Mouse (Mus musculus) left cerebral cortex, adult 9 months (tissue): ENCODE measurements around the gene Ciapin1.

Experiments
- DNase-seq, 2 experiments: peaks; one replicate each; pipeline ENCODE4 v3.0.0; 2022; ENCODE audit warnings: low spot score in 2 of 2

Ciapin1 gene

DNA sequence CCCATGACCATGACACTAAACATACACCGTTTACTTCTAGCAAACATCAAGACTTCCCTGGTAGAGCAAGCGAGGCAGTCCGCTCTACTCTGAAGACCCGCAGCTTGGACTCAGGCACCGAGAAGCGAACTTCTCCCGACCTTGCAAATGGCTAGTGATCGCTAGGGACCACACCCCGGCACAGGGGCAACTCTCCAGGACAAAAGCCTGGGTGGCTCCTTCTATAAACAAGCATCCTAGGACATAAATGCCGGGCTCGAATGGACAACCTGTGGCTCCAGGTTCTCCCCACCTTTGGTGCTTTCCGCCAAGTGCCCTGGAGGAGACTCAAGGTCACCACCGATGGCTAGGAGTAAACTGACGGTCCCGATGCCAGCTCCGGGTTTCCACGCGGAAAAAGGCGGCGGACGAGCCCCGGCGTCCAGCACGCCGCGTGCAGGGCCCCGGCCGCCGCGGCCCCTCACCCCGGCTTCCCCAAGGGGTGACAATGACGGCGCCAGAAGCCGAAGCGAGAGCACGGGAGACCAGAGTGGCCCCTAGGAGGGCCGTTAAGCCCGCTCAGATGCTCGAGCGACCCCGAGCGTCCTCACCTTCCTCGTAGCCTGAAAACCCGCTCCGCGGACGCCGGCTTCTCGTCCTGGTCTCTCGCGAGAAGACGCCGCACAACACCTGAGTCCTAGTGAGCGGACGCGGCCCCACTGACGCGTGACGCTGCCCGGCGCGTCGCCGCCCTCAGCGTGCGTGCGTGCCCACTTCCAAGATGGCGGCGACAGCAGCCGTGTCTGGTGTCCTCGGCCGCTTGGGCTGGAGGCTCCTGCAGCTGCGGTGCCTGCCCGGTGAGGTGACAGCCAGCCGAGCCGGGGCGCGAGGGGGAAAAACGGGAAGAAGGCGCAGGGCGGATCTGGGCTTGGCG, at the start of gene Ciapin1, which contains the start of gene Coq9:
Gene Ciapin1, minus strand, starts transcription at position 697 of the 913 bp plus-strand sequence.
Gene Coq9, plus strand, starts transcription at position 660 of the 913 bp plus-strand sequence.
- peak; percentile 83 to 94 for DNase-seq

DNA sequence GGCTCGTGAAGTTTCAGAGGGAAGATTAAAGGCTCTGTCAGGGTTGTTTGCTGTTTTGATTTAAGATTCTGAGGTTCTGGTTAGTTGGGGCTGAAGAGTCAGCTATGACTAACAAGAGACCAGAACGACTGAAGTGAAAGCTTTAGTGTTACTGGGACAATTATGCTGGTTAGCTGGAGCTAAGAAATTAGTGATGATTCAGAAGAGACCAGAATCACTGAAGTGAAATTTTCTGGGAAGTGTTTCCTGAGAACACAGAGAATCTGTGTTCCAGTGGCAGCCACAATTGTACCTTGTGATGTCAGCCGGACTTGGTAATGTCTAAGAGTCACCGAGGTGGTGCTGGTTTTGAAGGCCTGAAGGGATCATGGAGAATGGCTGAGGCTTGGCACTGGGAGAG, 42.6 kb upstream of the Ciapin1 start:
- DNase-seq, result no peak

DNA sequence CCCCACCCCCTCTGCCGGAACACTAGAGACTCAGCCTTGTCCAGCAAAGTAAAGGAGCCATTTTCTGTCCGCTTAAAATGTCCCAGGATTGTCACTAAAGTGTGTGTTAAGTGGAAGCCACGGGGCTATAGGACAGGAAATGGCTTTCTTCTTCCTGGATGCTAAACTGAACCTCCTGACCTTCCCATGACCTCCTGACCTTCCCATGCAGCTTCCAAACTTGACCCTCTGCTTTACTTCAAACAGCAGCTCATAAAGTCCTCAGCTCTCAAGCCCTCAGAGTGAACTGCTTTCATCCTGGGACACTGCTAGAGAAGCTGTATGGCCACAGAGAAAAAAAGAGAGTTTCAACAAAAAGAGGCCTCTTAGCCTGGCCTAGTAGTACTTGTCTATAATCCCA, 38.7 kb upstream of the Ciapin1 start:
- no peak for DNase-seq

DNA sequence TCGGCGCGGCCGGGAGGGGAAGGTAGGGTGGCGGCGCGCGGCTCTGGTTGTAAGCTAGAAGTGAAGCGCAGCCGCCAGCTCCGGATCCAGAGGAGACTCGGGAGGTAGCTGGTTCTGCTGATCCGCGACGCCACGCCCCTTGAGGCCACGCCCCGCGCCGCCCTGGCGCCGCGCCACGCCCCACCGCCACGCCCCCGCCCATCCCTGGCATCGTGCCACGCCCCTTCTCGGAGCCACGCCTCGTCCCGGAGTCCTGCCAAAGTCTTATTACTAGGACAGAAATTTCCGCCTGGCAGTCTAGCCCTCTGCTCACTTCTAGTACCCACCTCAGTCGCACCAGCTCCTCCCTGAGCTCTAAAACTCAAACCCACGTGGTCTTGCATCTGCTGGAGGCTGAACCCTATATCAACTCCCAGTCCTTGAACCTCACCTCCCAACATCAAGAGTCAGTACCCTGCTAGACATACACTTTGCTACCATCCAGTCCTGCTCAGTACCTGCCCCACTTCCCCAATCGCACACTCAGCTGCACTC, 38.1 kb upstream of the Ciapin1 start, which contains the start of gene Dok4:
Gene Dok4, minus strand, starts transcription at position 134 of the 534 bp plus-strand sequence.
- DNase-seq, result peak in 1 of 2 experiments; percentile 58

DNA sequence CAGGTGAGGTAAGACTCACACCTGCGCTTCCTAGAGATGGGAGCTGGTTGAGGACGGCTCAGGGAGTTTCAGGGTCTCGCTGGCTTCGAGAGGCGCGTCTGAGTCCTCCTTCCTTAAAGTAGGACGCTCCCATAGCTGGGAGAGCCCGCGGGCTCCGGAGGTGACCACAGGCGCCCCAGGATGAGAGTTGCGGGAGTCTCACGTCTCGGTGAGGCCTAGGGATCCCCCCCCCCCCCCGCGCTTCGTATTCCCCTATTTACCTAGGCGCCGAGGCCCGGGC, 37.7 kb upstream of the Ciapin1 start:
- no peak for DNase-seq

DNA sequence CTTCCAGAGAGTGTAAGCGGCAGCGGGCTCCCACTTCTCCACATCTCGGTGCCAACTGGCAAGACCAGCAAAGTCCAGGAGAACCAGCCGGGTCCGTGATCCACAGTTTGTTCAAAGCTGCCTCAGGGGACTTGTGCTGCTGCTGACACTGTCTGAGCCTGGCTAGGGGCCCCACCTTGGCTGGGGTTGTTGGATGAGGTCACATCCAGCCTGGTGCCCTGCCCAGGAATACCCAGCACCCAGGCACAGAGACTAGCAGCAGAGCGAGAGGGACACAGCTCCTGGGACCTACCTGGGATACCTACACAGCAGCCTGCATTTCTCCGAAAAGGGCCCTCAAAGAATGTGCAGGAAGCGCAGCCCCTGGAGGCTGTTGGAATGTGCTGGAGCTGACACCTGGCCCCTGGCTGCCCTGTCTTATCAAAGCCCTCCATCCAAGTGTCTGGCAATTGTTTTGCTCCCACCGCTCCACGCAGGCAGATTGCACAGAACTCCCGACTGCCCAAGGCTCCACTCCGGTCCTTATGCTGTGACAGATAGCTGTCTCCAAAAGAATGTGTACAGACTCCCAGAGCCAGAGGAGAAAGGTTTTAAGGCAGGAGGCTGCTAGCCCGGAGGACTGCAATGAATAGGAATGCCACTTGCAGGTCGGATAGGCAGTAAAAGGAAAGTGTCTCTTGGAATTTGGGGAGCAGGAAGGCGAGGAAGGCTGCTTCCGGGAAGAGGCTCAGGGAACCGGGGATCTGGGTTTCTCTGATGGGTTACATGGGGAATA, 37.1 kb upstream of the Ciapin1 start:
- peak in 1 of 2 experiments; percentile 5 for DNase-seq

DNA sequence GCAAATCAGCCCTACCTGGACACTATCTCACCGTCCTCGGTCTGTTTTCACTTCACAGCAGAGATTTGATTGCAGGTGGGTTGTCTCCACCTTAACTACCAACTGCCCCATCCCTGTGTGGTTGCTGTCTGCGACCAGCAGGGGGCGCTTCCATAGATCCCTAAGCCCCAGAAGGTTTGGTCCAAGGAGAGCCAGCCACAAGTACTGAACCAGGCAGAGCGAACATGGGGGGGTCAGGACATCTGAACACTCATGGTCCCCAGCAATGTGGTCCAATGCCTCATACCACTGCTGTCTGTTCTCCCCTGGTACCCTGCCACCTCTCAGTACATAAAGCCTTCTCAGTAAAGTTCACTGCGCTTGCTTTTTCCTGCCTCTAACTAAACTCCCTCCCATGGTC, 36.2 kb upstream of the Ciapin1 start:
- peak in 1 of 2 experiments; percentile 68 for DNase-seq

DNA sequence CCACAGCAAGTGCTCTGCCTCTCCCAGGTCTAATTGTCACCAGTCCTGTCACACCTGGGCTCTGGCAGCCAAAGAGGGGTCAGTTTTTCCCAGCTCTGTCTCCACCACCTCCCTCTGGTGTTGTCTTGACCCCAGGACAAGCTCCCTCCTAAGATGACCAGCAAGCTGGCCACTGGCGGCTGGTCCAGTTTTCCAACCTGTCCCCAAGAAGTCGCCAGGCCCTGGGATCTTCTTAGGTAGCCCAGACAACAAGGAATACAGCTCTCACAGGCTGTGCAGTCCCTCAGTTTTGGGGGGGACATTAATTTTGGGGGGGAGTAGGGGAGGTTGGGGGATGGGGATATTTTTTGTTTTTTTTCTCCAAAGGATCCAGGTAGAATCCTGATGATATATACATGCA, 34.4 kb upstream of the Ciapin1 start:
- DNase-seq, result no peak

DNA sequence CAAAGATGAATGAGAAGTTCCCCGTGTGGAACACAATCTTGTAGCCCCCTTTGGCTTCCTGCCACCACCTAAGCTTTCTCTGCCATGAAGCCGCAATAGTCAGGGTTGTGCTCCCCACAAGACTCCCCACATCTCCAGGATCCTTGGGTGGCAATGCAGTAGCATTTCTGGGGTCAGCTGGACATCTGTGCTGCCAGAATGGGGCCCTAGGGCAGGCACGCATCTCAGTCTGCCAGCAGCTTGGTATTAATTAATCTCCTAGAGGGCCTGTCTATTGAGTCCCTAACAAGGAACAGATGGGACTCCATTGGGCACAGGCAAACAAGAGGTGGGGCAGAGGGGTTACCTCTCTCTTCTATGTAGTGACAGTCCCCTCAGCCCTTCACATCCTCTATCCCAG, 34.0 kb upstream of the Ciapin1 start:
- DNase-seq, result no peak

DNA sequence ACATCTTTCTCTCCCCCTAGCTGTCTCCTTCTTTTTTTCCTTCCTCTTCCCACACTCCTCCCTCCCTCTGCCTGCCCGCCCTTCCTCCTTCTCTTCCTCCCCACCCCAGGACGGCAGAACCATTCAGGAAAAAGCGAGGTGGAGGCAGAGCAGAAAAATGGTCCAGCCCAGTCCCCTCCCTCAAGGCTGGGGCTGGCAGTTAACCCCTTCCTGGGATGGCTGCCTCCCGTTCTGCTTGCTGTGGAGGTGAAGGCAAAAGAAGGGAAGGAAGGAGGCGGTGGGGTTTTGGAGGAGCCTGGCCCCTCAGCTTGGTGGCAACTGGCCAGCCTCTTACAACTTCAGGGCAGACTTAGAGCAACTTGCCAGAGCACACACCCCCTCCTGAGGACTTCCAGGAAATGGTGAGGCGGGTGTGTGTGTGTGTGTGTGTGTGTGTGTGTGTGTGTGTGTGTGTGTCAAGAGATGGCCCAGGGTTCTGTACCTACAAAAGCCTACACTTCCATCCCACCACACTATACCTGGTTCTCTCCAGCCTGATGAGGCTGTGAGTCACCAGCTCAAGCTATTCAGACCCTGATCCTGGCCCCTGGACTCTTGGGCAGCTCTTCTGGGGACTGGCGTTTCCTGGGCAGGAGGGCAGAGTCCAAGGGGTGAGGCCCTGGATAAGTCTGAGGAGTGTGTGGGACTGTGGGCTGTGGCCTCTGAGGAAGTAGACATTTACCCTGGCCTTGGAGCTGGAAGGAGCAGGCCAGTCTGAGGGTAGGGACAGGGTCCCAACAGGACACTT, 33.1 kb upstream of the Ciapin1 start:
- DNase-seq, result peak in 1 of 2 experiments; percentile 74

DNA sequence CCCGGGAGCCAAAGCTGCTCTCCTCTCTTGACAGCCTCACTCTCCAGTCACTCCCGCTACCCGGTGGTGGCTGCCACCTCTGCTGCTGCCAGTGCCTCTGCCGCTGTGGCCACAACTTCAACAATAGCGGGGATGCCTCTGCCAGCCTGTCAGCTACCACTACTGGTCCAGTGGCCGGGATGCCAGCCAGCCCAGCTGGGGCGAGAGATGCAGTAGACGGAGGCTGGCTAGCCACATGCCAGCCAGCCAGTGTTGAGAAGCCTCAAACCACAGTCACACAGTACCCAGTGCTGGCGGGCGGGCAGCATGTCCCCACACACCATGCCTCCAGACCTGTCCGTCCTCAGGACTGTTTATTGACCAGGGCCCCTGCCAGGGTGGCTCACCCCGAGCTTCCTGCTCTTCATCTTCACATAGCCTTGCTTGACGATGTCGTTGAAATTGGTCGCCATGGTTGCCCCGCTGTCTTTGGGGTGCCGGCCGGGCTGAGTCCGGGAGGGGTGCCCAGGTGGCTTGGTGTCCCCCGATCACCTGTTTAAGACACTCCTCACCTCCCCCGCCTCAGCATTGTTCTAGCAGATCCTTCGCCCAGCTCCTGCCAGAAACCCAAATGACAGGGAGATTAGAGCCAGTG, 32.4 kb upstream of the Ciapin1 start:
- peak in 1 of 2 experiments; percentile 68 for DNase-seq

DNA sequence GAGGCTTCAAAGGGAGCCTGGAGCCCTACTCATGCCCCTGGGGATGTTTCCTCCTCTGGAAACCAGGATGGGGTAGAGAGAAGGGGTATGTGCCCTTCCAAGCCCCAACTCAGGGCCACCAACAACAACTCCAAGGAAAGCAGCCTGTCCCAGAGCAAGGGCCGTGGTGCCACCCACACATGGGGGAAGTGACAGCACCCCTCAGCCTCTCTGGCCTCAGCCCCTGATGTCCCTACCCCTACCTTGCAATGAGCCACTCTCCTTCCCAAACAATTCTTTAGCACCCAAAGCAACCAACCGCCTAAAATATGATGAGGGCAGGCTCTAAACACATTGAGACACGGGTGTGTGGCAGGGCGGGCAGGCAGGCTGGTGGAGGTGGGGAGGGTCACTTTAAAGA, 31.8 kb upstream of the Ciapin1 start:
- DNase-seq, result no peak

DNA sequence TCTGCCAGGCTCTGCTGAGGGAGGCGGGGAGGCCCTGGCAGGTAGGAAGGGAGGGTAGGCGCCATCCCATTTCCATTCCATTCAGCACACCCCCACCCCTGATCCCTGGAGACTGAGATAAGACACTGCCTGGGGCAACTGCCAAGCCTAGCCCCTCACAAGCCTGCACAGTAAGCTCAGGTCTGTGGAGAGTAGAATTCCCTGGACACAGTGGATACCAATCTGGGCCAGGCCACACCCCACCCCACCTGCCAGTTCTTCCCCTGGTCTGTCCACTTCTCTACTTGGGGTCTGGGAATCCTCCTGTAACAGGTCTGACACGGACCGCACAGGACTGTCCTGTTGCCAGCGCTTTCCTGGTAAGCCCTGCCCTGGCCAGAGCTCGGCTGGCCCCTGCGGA, 31.0 kb upstream of the Ciapin1 start:
- no peak for DNase-seq

DNA sequence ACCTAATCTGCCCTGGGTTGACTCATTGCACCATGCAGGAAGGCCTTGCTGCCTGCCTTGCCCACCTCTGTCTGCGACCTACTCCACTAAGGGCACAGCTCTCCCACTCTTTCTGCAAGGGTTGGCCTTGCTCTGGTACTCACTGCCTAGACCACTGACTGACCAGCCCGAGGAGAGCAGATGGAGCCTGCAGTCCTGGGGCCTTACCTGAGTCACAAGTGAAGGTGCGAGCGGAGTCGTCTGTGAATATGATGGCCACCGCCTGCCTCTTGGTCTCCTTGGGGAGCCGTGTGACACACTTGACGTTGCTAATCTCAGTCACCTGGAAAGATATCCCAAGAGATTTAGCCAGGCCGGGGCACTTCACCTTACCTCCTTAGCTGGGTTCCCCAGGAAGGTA, 28.8 kb upstream of the Ciapin1 start:
- peak in 1 of 2 experiments; percentile 2 for DNase-seq

DNA sequence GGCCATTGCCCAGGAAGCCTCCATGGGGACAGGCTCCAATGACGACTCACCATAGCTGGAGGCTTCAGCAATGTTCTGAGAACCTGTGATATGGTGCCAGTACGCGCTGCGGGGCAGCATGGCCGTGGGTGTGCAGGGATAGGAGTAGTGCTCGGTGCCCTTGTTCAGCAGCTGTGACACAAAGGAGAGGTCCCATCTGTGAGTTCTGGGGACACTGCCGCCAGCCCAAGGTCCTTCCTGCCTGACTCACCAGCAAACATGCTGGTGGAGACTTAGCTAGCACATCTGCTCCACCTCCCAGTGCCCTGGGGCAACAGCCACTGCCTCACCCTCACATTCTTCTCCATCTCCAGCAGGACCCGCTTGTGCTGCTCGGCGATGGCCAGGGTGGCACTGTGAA, 27.1 kb upstream of the Ciapin1 start:
- DNase-seq, result no peak

DNA sequence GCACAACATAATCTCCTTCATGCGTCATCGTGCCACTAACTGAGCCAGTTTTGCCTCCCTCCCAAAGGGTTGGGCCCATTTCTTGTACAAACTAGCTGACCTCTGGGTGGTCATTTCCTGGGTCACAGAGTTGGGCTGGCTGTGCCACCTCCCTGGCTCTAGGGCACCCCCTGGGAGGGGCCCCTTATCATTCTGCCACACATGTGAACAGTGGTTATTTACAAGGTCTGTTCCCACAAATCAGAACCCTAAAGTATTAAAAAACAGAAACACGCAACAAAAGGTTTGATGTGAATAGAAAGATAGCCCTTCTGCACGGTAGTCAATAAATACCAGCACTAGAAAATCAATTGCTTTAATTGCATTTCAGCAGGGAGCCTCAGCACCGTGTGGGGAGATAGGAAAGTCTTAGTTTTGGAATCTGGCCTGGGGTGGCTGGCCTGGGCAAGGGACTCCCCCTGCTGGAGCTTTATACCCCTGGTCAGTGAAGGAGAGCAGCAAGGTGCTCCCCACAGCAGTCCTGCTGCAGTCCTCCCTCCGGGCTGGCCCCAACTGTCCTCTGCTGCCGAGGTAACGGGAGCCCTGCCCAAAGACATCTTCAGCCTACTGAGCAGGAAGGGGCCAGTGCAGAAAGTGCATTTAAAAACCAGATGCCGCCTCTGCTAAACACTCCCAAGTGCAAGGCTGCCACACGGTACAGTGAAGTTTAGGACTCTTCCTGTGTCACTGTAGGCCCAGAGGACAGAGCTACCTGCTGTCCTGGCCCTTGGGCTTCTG, 25.9 kb upstream of the Ciapin1 start:
- no peak for DNase-seq

DNA sequence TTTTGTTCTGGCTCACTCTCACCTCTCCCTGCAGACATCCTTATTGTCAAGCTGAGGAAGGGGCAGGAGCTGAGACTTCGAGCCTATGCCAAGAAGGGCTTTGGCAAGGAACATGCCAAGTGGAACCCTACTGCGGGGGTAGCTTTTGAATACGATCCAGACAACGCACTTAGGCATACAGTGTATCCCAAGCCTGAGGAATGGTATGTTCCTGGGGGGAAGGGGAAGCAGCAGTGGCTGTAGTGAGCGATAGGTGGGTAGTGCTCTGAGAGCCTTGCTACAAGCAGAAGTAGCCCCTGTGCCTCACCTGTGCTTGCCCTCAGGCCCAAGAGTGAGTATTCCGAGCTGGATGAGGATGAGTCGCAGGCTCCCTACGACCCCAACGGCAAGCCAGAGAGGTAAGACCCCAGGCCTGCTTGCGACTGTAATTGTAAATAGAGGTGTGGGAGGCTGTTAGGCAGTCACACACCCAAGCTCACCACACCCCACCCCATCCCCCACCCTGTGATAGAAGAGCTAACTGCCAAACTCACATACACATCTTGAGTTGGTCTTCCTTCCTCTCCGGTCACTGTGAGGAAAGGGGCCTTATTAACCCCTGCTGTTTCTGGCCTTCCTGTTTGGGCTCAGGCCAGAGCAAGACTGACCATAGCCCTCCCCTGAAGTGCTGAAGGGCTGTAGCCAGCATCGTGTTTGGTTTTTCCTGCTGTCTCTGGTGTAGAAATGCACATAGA, 24.5 kb upstream of the Ciapin1 start:
- DNase-seq, result no peak

DNA sequence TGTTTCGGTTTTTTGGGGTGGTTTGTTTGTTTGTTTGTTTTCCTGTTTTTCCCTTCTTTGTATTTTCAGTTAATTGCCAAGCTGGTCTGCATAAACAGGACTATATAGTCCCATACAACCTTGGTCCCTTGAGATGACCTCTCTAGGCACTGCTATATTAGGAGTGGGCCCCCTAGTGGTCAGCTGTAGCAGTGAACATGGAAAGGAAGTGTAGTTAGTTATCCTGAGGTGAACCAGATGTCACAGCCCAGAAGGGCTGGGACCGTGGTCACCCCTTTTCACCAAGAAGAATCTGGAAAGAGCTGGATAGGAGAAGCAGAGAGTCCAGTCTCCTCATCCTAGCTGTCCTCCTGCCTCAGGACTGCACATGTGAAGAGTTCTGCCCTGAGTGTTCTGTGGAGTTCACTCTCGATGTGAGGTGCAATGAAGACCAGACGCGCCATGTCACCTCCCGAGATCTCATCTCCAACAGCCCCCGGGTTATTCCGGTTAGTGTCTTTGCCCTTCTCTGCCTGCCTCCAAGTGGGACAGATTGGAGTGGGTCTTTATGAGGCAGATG, 23.3 kb upstream of the Ciapin1 start:
- no peak for DNase-seq
